Mouse (Mus musculus) CH12.LX (cell line): ENCODE results near the gene Depdc1b. TPM values are rescaled to one million over a fixed set of nuclear protein-coding genes. Genes with fewer than 3 reads are reported as not detected.

Experiments
- DNase-seq: peaks from one replicate; pipeline ENCODE4 v3.0.0-alpha.2; 2013; ENCODE audit errors: extremely low read depth
- H3K27ac ChIP-seq: 2 replicates; pipeline ENCODE4 v1.5.1; 2012; ENCODE audit warnings: low read depth, mild to moderate bottlenecking, control low read depth, moderate library complexity; ENCODE audit not compliant: insufficient read depth
- H3K27me3 ChIP-seq: replicated peaks from 2 replicates; pipeline ENCODE3; 2012; ENCODE audit warnings: inconsistent platforms
- H3K36me3 ChIP-seq, 2 experiments: replicated peaks in 1 of 2; 2 replicates each; pipeline versions ENCODE3 to v1.6.1; 2012; ENCODE audit warnings: inconsistent platforms in 1 of 2, low read length in 1 of 2, mild to moderate bottlenecking in 1 of 2, mixed read lengths in 1 of 2, moderate library complexity in 1 of 2; ENCODE audit not compliant: control insufficient read depth in 1 of 2, insufficient read depth in 1 of 2
- H3K4me1 ChIP-seq, 2 experiments: 2 replicates each; pipeline ENCODE4 v1.6.1; 2012; ENCODE audit warnings: inconsistent platforms in 1 of 2, moderate library complexity in 1 of 2; ENCODE audit not compliant: insufficient read depth in 2 of 2, control insufficient read depth in 1 of 2
- H3K4me2 ChIP-seq: 2 replicates; pipeline ENCODE4 v1.6.1; 2012; ENCODE audit warnings: low read depth, mild to moderate bottlenecking, control low read depth; ENCODE audit not compliant: poor library complexity, insufficient read depth, severe bottlenecking
- H3K4me3 ChIP-seq, 3 experiments: fragments of 150-350 bp in 1 of 3; sonication (generic) in 1 of 3; replicated peaks in 1 of 3; 2 replicates each; pipeline versions ENCODE3 to v1.5.1; 2011 to 2012; ENCODE audit warnings: low read depth in 2 of 3, low read length in 2 of 3, mild to moderate bottlenecking in 2 of 3, moderate library complexity in 2 of 3, control low read depth in 1 of 3, improper control_type of control experiment in 1 of 3, inconsistent platforms in 1 of 3, mixed read lengths in 1 of 3; ENCODE audit not compliant: poor library complexity in 1 of 3
- H3K79me2 ChIP-seq: replicated peaks from 2 replicates; pipeline ENCODE4 v1.6.1; 2012; ENCODE audit warnings: mild to moderate bottlenecking, moderate library complexity; ENCODE audit not compliant: control insufficient read depth, poor library complexity, insufficient read depth, severe bottlenecking; ENCODE audit errors: extremely low read depth
- H3K9ac ChIP-seq: 2 replicates; pipeline ENCODE4 v1.6.1; 2012; ENCODE audit warnings: low read depth, mild to moderate bottlenecking, control low read depth, moderate library complexity; ENCODE audit not compliant: insufficient read depth
- H3K9me3 ChIP-seq: replicated peaks from 2 replicates; pipeline ENCODE3; 2012; ENCODE audit warnings: low read length, inconsistent platforms, mixed read lengths
- BHLHE40 ChIP-seq: IDR thresholded peaks from 2 replicates; pipeline ENCODE4 v1.6.1; 2011; ENCODE audit warnings: mild to moderate bottlenecking, low read depth, low read length, improper control_type of control experiment
- ETS1 ChIP-seq: conservative IDR thresholded peaks from 2 replicates; pipeline ENCODE4 v1.6.1; 2012; ENCODE audit warnings: low read depth, mild to moderate bottlenecking, inconsistent platforms, low read length, improper control_type of control experiment, moderate library complexity
- dilution Hi-C: fragments of 300-500 bp; cut with MboI; formaldehyde crosslinking; loops from 2 replicates; pipeline ENCODE4 v1.14.3; 2020; ENCODE audit warnings: low sequenced_read_pairs; ENCODE audit not compliant: extremely low pct_unique_long_range_greater_than_20kb, extremely low pct_ligation_motif_present
- in situ Hi-C: fragments of 300-500 bp; cut with MboI; formaldehyde crosslinking; loops from 3 replicates; pipeline ENCODE4 v1.14.3; 2019; ENCODE audit warnings: low sequenced_read_pairs, low pct_ligation_motif_present, low pct_unique_long_range_greater_than_20kb, mixed read lengths
- polyA plus RNA-seq: library from polyadenylated mRNA; unstranded; fragments of >175 nt; gene quantifications from 2 replicates; pipeline ENCODE4 v1.2.1, GENCODE M21; 2012; ENCODE audit warnings: low read depth; ENCODE audit not compliant: insufficient read length
- total RNA-seq, 2 experiments: library from RNA; depleted of rRNA; stranded (reverse); fragments of 300-350 nt in 1 of 2; fragments of >200 nt in 1 of 2; gene quantifications; 2 replicates each; pipeline ENCODE4 v1.2.3; 2012 to 2014

Gene Depdc1b
- total and polyA plus RNA-seq, 3 experiments = 11.1 to 17.8 (median 15.7) TPM

DNA sequence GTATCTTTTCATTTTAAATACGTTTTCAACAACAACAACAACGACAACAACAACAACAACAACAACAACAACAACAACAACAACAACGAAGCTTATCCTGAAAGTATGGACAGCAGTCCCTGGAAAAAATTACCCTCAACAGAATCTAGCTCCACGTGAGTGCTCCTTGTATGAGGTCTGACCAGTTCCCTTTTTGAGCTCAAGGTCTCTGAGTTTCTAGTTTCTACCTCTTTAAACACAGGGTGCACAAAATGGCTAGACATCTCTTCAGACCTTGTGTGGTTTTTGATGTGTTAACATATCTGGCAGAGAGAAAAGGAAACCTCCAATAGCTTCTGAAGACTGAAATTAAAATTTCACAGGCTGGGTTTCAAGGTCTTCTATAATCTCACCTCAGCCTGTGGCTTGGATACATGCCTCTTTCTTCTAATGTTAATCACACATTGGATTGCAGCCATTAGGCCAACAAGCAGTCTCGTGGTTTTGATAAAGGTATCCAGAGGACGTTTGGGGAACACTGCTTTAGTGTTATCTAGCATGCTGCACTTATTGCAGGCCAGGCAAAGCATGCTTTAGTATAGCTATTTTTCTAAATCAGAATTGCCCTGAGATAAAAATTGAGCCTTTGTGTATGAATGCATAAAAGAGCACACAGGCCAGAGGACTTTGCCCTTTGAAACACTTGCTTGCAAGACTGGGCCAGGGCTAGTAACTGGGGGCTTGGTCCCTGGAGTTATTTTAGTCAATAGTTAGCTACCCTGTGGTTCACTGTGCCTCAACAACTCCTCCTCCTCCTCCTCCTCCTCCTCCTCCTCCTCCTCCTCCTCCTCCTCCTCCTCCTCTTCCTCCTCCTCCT lies 137.2 kb downstream of the Depdc1b start:
- no peak overlapping the region for H3K4me2 ChIP-seq
- TF ChIP-seq ETS1 (no peak), BHLHE40 (peak; percentile 65)
- H3K27me3 ChIP-seq = no peaks in the 10 kb centered on the region
- DNase-seq = no peak
- in situ Hi-C loops (no loop called here), dilution Hi-C loops (no loop called here)
- no peak overlapping the region for H3K9ac ChIP-seq
- no peaks in the 10 kb centered on the region for H3K36me3 ChIP-seq
- no peak overlapping the region for H3K4me3 ChIP-seq
- no peak overlapping the region for H3K27ac ChIP-seq
- no peaks in the 10 kb centered on the region for H3K79me2 ChIP-seq
- no peaks in the 10 kb centered on the region for H3K9me3 ChIP-seq
- H3K4me1 ChIP-seq = no peaks in the 10 kb centered on the region

Other genes with a start within 250 kb of the Depdc1b start
- gene Ndufaf2, start 157.7 kb upstream of the Depdc1b start, total RNA-seq (2012; rRNA removed) = 51.2 and 65.9 TPM in 2 replicates
- 37.1 and 55.3 TPM in 2 replicates for gene Ndufaf2, start 157.7 kb upstream of the Depdc1b start, total RNA-seq (2014; rRNA removed)
- 117 and 161 TPM in 2 replicates for gene Ndufaf2, start 157.7 kb upstream of the Depdc1b start, polyA plus RNA-seq
- 20.0 and 27.1 TPM in 2 replicates for gene Ercc8, start 157.6 kb upstream of the Depdc1b start, total RNA-seq (2012; rRNA removed)
- 29.4 and 32.2 TPM in 2 replicates for gene Ercc8, start 157.6 kb upstream of the Depdc1b start, total RNA-seq (2014; rRNA removed)
- gene Ercc8, start 157.6 kb upstream of the Depdc1b start, polyA plus RNA-seq = 20.7 and 23.0 TPM in 2 replicates
- gene Elovl7, start 101.9 kb upstream of the Depdc1b start, total RNA-seq (2012; rRNA removed) = 4.4 and 5.3 TPM in 2 replicates
- 8.3 and 8.6 TPM in 2 replicates for gene Elovl7, start 101.9 kb upstream of the Depdc1b start, total RNA-seq (2014; rRNA removed)
- gene Elovl7, start 101.9 kb upstream of the Depdc1b start, polyA plus RNA-seq = 11.6 and 11.9 TPM in 2 replicates
- gene Pde4d, start 133.6 kb downstream of the Depdc1b start, total RNA-seq (2012; rRNA removed) = 0.17 TPM in 1 of 2 replicates, not detected in the other
- not detected in 2 replicates for gene Pde4d, start 133.6 kb downstream of the Depdc1b start, total RNA-seq (2014; rRNA removed)
- gene Pde4d, start 133.6 kb downstream of the Depdc1b start, polyA plus RNA-seq = not detected in 2 replicates